Mouse (Mus musculus): ENCODE results near the gene Map2k3. TPM values are rescaled to one million over a fixed set of nuclear protein-coding genes. Genes with fewer than 3 reads are reported as not detected.

Map2k3 gene
- total and polyA plus RNA-seq, 3 experiments: 73.2 to 132 (median 111) TPM

DNA sequence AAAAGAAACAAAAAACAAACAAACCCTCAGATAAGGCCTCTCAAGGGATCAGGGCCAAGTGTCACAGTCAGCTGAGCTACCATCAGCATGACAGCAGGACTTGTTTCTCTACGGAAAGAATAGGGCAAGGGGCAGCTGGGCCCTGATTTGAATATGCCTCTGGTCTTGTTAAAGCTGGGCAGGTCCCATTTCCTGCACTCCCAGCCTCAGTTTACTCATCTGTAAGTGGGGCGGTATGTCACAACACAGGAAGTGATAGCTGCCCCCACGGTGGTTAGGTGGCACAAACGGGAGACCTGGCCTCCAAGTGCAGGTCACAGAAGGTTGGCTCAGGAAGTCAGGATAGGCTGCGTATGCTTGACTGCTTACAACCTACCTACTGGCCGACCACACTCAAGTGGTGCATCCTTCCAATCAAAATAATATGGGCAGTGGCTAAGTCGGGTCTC, 19.3 kb upstream of the Map2k3 start:
- peaks cover 7 to 21% of the 10 kb centered on the region in 2 experiments for H3K4me1 ChIP-seq (ENCODE audit: control insufficient read depth in 1 of 2, insufficient read depth in 2 of 2, low read length in 2 of 2)
- peak overlapping the region; percentile 61 to 73 for H3K4me3 ChIP-seq (ENCODE audit: control insufficient read depth in 1 of 2, insufficient read depth in 1 of 2, low read depth in 2 of 2, low read length in 2 of 2)
- H3K9me3 ChIP-seq (replicated peaks; ENCODE audit: insufficient read depth, low read length): no peaks in the 10 kb centered on the region
- TF ChIP-seq HCFC1 (IDR thresholded peaks at IDR 0.05; ENCODE audit: low read depth, low read length) (no peak), ELF1 (IDR thresholded peaks at IDR 0.05; ENCODE audit: low read depth, low read length) (no peak), POLR2AphosphoS5 (IDR thresholded peaks at IDR 0.05; ENCODE audit: borderline replicate concordance, low read depth, low read length) (no peak), CTCF (IDR thresholded peaks at IDR 0.05 in 2 of 3, conservative IDR thresholded peaks at IDR 0.05 in 1 of 3; ENCODE audit: control insufficient read depth in 1 of 3, insufficient read depth in 1 of 3, low read depth in 2 of 3, low read length in 3 of 3, poor library complexity in 1 of 3, severe bottlenecking in 1 of 3) (no peak), TCF12 (IDR thresholded peaks at IDR 0.05; ENCODE audit: low read depth, low read length) (no peak), TAL1 (IDR thresholded peaks at IDR 0.05; ENCODE audit: low read length) (no peak), MEF2A (IDR thresholded peaks at IDR 0.05; ENCODE audit: extremely low read depth, insufficient replicate concordance, low read depth, low read length, poor library complexity, severe bottlenecking) (no peak), UBTF (IDR thresholded peaks at IDR 0.05; ENCODE audit: borderline replicate concordance, insufficient read depth, low read depth, low read length) (no peak), ZMIZ1 (IDR thresholded peaks at IDR 0.05; ENCODE audit: low read depth, low read length) (no peak), EP300 (IDR thresholded peaks at IDR 0.05; ENCODE audit: low read depth in 1 of 2, low read length in 2 of 2) (no peak; a peak in 1 of 4 replicates), ZNF384 (IDR thresholded peaks at IDR 0.05; ENCODE audit: low read depth, low read length) (peak; percentile 19; the same call in 1 of the 2 replicates), GABPA (IDR thresholded peaks at IDR 0.05; ENCODE audit: low read depth, low read length) (no peak), SIN3A (IDR thresholded peaks at IDR 0.05; ENCODE audit: low read length) (peak; percentile 94), CHD2 (IDR thresholded peaks at IDR 0.05; ENCODE audit: low read length) (no peak), TBP (IDR thresholded peaks at IDR 0.05; ENCODE audit: low read depth, low read length) (no peak), KAT2A (conservative IDR thresholded peaks at IDR 0.05; ENCODE audit: low read depth, low read length) (no peak), MXI1 (IDR thresholded peaks at IDR 0.05; ENCODE audit: low read depth, low read length) (peak; percentile 82), MAX (IDR thresholded peaks at IDR 0.05; ENCODE audit: low read length) (peak; percentile 48; the same call in 1 of the 2 replicates), JUND (IDR thresholded peaks at IDR 0.05; ENCODE audit: low read depth, low read length) (no peak), USF1 (IDR thresholded peaks at IDR 0.05; ENCODE audit: low read depth, low read length) (peak; percentile 45; the same call in 1 of the 2 replicates), POLR2AphosphoS2 (IDR thresholded peaks at IDR 0.05; ENCODE audit: low read length) (no peak), RAD21 (IDR thresholded peaks at IDR 0.05; ENCODE audit: low read depth, low read length) (no peak), POLR2A (IDR thresholded peaks at IDR 0.05; ENCODE audit: control insufficient read depth in 1 of 2, insufficient read depth in 1 of 2, low read depth in 1 of 2, low read length in 2 of 2, poor library complexity in 1 of 2) (no peak), NRF1 (IDR thresholded peaks at IDR 0.05; ENCODE audit: insufficient read depth, low read depth, low read length, poor library complexity, severe bottlenecking) (no peak), ETS1 (IDR thresholded peaks at IDR 0.05; ENCODE audit: low read depth, low read length) (peak; percentile 95), MYB (IDR thresholded peaks at IDR 0.05; ENCODE audit: low read depth, low read length) (no peak), RCOR1 (IDR thresholded peaks at IDR 0.05; ENCODE audit: low read depth, low read length) (no peak), CHD1 (IDR thresholded peaks at IDR 0.05; ENCODE audit: low read depth, low read length) (no peak), SMC3 (IDR thresholded peaks at IDR 0.05; ENCODE audit: low read depth, low read length) (no peak), NELFE (IDR thresholded peaks at IDR 0.05; ENCODE audit: low read depth, low read length) (no peak)
- peak overlapping the region; percentile 80 for H3K9ac ChIP-seq (ENCODE audit: control insufficient read depth, low read depth, low read length, poor library complexity, severe bottlenecking)
- peaks cover 5% of the 10 kb centered on the region; the same call in 1 of the 2 replicates for H3K79me2 ChIP-seq (ENCODE audit: control insufficient read depth, insufficient read depth, low read length, poor library complexity)
- H3K27me3 ChIP-seq (ENCODE audit: control insufficient read depth in 1 of 2, insufficient read depth in 2 of 2, low read length in 2 of 2): no peaks in the 10 kb centered on the region
- peak; percentile 70 for DNase-seq (ENCODE audit: low read depth, low spot score)
- peaks cover 0 to 13% of the 10 kb centered on the region in 2 experiments; a peak in 2 of 4 replicates for H3K36me3 ChIP-seq (ENCODE audit: control insufficient read depth in 1 of 2, insufficient read depth in 2 of 2, low read length in 2 of 2)
- H3K27ac ChIP-seq (ENCODE audit: control insufficient read depth, low read depth, low read length): peak overlapping the region; percentile 29; the same call in 1 of the 2 replicates
